Mouse (Mus musculus): Measurements from ENCODE around the gene C330007P06Rik. TPM values are rescaled to one million over a fixed set of nuclear protein-coding genes. Genes with fewer than 3 reads are reported as not detected.
"Not testable (repeated sequence)": the region's sequence is repeated elsewhere in the genome, so short reads cannot be mapped to it uniquely, and the experiment has no call there.

Gene C330007P06Rik
- total RNA-seq, 2 experiments from 2014 or later: 36.6 to 37.7 TPM

DNA sequence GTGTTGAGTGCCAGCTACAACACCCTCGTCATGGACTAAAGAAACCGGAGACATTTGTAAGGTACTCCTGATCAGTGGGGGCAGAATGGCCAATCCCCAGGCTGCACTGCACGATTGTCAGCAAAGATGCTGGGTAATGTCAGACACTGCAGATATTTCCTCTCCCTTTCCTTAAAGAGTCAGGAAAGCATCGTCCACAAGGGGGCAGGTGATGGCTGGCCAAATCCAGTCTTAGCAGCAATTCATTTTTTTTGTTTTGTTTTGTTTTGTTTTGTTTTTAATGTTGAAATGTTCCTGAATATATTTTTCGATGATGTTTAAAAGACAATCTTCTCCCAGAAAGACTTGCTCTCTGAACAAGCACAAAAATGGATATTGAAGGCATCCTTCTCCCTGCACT, 62.5 kb downstream of the C330007P06Rik start:
- peak; percentile 57 for TF ChIP-seq CTCF (IDR thresholded peaks at IDR 0.05)
- intact Hi-C loops (cut with DNase I): no loop called here
- no peak overlapping the region for H3K27ac ChIP-seq
- DNase-seq (ENCODE audit: extremely low spot score in 1 of 2, low spot score in 2 of 2): no peak
- no peak overlapping the region for H3K4me3 ChIP-seq

DNA sequence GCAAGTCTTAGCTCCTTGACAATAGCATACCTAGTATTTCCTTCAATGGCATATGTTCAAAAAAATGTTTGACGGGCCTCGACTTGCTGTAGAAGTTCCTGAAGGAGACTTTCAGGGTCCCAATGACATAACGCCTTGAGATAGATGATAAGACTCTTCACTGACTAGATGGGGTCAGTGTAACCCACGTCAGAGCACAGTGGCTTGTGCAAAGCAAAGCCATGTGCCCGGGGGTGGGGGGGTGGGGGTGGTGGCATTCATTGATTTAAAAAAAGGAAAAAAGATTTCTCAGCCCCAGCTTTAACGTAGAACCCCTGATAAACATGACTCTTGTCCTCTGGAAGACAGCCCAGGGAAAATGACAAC, 65.6 kb downstream of the C330007P06Rik start:
- intact Hi-C loops (cut with DNase I): loop anchor here (1.0 kb wide), 1 partner anchor 12 kb away; no protein-coding TSS in a partner anchor
- no peak for DNase-seq (ENCODE audit: extremely low spot score in 1 of 2, low spot score in 2 of 2)
- no peak for TF ChIP-seq CTCF (IDR thresholded peaks at IDR 0.05)
- Histone ChIP-seq H3K4me3 (peak overlapping the region; percentile 49; the same call in 1 of the 2 replicates), H3K27ac (peak overlapping the region; percentile 36; the same call in 1 of the 2 replicates)

DNA sequence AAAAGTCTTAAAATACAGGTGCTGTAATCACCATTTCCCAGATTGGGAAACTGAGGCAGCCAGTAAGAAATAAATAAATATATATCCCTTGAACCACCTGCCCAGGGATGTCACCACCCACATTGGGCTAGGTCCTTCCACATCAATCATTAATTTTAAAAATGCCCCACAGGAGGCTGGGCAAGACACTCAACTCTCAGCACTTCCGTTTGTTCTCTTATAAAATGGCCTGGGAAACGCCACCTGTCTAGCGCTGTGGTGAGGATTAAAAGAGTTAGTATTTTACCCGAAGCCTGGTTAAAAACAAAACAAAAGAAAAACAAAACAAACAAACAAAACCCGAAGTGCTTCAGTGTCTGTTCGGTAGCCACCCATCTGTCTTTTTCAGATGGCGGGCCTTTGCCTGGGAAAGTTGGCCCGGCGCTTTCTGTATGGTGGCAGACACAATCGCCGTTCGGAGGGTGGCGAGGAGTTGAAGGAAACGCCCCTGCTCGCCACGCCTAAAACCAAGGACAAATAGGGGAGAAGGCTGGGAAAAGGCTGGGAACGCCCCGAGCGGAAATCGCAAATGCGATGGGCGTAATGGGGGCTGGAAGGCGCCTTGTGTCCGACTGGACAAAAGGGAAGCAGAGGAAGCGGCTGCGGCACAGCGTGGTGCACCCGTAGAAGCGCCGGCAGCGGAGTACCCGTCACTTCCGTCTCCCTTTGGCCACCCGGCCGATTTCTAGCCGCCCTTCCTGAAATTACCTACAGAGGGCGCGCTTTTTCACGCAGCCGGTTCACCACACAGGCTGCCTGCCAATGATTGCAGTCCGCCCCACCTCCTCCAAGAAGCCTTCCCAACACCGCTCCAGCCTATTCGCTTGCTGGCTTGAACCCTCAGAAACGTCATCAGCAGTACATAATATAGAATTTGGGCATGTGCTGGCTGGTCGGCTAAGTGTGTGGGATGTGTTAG, 66.3 kb downstream of the C330007P06Rik start:
- peak; percentile 85 to 87 for DNase-seq (ENCODE audit: extremely low spot score in 1 of 2, low spot score in 2 of 2)
- H3K27ac ChIP-seq: peak overlapping the region; percentile 79
- intact Hi-C loops (cut with DNase I): loop anchor here (1.0 kb wide), 1 partner anchor 11 kb away; no protein-coding TSS in a partner anchor
- peak overlapping the region; percentile 49 for H3K4me3 ChIP-seq
- TF ChIP-seq CTCF (IDR thresholded peaks at IDR 0.05): peak; percentile 79

DNA sequence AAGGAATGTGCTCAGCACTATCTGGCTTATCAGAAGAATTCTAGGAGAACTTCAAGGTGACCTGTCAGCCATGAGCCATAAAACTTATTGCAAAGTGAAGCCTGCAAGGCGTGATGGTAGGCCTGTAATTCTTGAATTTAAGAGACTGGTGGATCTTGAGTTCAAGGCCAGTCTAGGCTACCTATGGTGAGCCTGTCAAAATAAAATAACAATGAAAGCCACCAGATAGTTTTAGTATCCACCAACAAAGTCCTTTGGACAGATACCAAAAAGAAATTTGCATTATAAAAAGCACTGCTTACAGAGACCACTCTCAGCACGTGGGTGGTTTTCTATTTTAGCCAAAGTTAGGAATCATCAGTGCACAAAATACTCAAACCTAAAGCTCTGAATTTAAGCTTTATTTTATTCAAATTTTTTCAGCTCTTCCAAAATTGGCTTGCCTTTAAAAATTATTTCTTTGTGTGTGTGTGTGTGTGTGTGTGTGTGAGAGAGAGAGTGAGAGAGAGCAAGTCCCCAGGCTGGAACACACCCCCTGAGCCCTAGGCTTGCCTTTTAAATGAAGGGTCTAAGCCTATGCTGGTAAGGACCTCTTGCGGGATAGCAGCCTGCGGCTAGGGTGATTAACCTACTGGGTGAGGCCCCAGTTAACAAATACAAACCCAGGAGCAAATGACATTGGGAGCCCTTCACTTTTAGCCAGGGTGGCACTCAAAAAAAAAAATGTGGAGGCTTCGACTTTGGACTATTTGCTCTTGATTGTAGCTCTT, 68.3 kb downstream of the C330007P06Rik start:
- DNase-seq (ENCODE audit: extremely low spot score in 1 of 2, low spot score in 2 of 2): no peak
- H3K4me3 ChIP-seq: no peak overlapping the region
- intact Hi-C loops (cut with DNase I): no loop called here
- TF ChIP-seq CTCF (IDR thresholded peaks at IDR 0.05): no peak
- H3K27ac ChIP-seq: no peak overlapping the region

DNA sequence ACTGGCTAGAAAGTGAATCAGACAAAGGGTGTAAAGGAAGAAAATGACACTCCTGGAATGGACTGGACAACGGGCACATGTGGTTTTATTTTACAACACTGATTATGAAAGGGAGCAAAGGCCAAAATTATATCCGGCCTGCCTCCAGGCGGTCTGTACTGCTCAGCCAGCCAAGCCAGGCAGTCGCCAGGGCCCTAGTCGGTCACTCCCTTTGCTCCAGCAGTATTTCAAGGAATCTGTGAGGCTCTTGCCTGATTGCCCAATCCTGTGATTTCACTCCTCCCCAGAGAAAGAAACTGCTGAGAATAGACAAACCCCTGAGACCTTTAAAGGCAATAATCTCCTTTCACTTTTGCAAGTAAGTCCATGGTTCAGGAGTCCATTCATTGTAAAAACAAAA, 69.7 kb downstream of the C330007P06Rik start:
- Histone ChIP-seq H3K4me3 (no peak overlapping the region), H3K27ac (no peak overlapping the region)
- intact Hi-C loops (cut with DNase I): no loop called here
- TF ChIP-seq CTCF (IDR thresholded peaks at IDR 0.05): no peak
- no peak for DNase-seq (ENCODE audit: extremely low spot score in 1 of 2, low spot score in 2 of 2)

DNA sequence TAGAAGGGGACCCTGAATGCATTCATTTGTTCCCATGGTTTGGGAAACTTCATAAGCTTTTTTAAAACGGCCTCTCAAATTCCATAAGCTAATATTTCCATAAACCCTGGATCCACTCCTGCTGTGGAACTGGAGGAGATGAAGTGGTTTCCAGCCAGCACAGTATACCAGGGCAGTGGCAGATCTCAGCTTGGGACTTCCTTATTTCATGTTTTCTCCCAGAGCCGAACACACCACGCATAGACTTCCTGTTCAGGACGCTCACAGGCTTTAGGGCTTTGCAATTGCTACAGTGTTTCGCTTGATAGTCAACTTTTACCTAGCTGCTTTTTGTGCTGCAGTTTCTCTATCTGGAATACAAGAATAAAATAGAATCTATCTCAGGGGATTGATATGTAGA, 70.7 kb downstream of the C330007P06Rik start:
- H3K27ac ChIP-seq: no peak overlapping the region
- DNase-seq (ENCODE audit: extremely low spot score in 1 of 2, low spot score in 2 of 2): no peak
- intact Hi-C loops (cut with DNase I): no loop called here
- H3K4me3 ChIP-seq: no peak overlapping the region
- no peak for TF ChIP-seq CTCF (IDR thresholded peaks at IDR 0.05)

DNA sequence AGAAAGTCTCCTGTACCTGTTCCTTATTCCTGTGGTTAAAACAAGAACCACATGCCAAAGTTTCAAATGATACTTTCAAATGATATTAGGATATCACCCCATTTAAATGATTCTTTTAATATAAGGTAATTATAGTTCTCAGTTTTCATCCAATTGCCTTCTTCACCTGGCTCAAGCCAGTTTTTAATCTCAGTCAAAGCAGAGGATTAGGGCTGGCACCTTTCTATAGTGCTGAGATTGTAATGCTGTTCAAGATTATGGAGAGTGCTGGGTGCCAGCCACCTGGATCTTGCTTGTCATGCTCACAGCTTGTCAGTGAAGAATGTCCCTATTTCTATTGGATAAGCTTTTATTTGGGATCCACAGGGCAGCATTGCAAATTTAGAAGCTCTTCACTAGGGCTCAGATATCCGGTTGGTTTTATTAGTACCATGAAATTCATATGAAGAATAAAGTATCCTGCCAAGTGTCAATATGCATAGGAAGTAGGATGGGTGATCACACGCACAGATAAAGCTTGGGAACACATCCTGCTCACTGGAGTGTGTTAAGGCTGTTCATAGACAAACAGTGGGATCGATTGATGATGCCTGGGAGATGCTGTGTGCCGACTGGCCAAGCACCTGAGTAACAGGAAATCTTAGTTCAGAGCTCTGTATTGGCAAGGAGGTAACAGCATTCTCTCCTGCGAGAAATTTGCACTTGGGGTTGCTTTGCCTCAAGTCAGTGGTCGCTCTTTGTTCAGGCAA, 74.6 kb downstream of the C330007P06Rik start:
- no peak overlapping the region for H3K4me3 ChIP-seq
- TF ChIP-seq CTCF (IDR thresholded peaks at IDR 0.05): no peak
- intact Hi-C loops (cut with DNase I): loop anchor here (5.0 kb wide), 2 partner anchors 37 to 157 kb away; no protein-coding TSS in a partner anchor
- no peak overlapping the region for H3K27ac ChIP-seq
- DNase-seq (ENCODE audit: extremely low spot score in 1 of 2, low spot score in 2 of 2): no peak

DNA sequence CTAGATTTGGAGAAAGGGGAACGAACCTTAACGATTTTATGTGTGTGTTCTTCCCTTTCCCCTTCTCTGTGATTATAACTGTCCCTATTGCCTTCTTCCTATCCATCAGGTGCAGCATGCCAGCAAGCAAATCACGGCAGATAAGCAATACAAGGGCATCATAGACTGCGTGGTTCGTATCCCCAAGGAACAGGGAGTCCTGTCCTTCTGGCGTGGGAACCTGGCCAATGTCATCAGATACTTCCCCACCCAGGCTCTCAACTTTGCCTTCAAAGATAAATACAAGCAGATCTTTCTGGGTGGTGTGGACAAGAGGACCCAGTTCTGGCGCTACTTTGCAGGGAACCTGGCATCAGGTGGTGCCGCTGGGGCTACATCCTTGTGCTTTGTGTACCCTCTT, 77.2 kb downstream of the C330007P06Rik start:
- intact Hi-C loops (cut with DNase I): loop anchor here (1.0 to 5.0 kb wide), 3 partner anchors 12 to 154 kb away; no protein-coding TSS in a partner anchor
- peak overlapping the region; percentile 93 for H3K27ac ChIP-seq
- peak overlapping the region; percentile 71 for H3K4me3 ChIP-seq
- not testable (repeated sequence) for DNase-seq (ENCODE audit: extremely low spot score in 1 of 2, low spot score in 2 of 2)

DNA sequence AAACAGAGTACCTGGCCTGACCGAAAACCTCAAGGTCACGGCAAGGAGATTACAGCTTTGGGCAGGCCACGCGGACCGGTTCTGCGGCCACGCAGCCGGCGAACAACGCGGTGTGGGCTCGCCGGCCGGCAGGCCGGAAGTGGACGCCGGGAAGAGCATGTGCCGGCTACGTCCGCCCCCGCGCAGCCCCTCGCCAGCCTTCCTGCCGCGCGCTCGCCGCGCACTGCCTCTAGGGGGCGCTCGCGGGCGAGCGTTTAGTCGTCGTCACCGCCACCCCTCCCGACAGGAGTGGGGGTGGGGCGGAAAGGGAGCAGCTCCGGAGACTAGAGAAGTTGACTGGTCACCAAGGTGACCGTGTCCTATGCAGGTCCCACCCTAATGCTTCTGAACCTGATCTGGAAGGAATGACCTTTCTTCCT, 77.7 kb downstream of the C330007P06Rik start:
- intact Hi-C loops (cut with DNase I): loop anchor here (1.0 to 5.0 kb wide), 3 partner anchors 12 to 154 kb away; no protein-coding TSS in a partner anchor
- DNase-seq (ENCODE audit: extremely low spot score in 1 of 2, low spot score in 2 of 2): peak; percentile 86
- peak; percentile 92 for TF ChIP-seq CTCF (IDR thresholded peaks at IDR 0.05)
- H3K27ac ChIP-seq: peak overlapping the region; percentile 93
- H3K4me3 ChIP-seq: peak overlapping the region; percentile 71

DNA sequence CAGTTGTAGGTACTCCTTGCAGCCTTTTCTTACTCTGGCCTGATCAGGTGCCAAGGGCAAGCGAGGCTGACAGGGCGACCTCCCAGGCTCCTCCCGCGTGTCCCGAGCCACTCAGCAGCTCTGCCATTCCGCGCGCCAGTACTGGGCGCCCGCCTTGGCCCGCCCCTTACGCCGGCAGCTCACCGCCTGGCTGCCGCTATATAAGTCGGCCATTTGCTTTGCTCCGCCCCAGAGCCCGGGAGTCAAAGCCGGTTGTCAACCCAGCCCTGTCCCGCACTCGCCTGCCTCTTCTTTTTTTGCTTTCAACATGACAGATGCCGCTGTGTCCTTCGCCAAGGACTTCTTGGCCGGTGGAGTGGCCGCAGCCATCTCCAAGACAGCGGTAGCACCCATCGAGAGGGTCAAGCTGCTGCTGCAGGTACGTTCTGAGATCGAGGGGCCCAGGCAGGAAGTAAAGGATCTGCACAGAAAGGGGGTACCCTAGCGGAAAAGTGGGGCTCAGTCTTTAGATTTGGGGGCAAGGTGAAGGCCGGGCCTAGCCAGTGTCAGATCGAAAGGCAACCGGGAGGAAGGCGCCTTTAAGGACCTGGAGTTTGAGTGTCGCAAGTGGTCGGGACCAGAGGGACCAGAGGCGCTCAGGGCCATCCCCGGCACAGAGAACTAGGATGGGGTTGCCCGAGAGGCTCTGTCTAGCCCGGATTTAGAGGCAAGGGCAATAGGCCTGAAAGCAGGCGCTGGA, 78.3 kb downstream of the C330007P06Rik start, which contains the start of gene Slc25a5:
Gene Slc25a5 (plus strand): TSS at position 228 of the 739 bp plus-strand sequence.
- peak within 1 kb of the TSS; percentile 71 for H3K4me3 ChIP-seq
- TF ChIP-seq CTCF (IDR thresholded peaks at IDR 0.05): no peak
- DNase-seq (ENCODE audit: extremely low spot score in 1 of 2, low spot score in 2 of 2): peak; percentile 74 to 83
- peak within 1 kb of the TSS; percentile 93 for H3K27ac ChIP-seq
- intact Hi-C loops (cut with DNase I): loop anchor here (1.0 to 5.0 kb wide), 3 partner anchors 13 to 153 kb away; no protein-coding TSS in a partner anchor
